Mouse (Mus musculus) heart, postnatal 25 days (tissue): Measurements from ENCODE around the gene Olfr847. TPM values are rescaled to one million over a fixed set of nuclear protein-coding genes. Genes with fewer than 3 reads are reported as not detected.

ENCODE experiments used
- DNase-seq: peaks from one replicate; pipeline ENCODE4 v3.0.0; 2022; ENCODE audit warnings: low spot score
- intact Hi-C: fragments of 180-260 bp; cut with DNase I; formaldehyde crosslinking; loops from one replicate; pipeline ENCODE4 v1.15.1; 2025
- total RNA-seq, 2 experiments: library from RNA; stranded (reverse); gene quantifications; 2 replicates each; pipeline ENCODE4 v1.2.3; 2021

Gene Olfr847
- total RNA-seq = not detected

GRCm38 (mm10) chr9:19378569-19378968 is at the start of gene Olfr847:
Gene Olfr847 (minus strand): TSS chr9:19378669.
- intact Hi-C loops = no loop called here
- DNase-seq = no peak

DNA sequence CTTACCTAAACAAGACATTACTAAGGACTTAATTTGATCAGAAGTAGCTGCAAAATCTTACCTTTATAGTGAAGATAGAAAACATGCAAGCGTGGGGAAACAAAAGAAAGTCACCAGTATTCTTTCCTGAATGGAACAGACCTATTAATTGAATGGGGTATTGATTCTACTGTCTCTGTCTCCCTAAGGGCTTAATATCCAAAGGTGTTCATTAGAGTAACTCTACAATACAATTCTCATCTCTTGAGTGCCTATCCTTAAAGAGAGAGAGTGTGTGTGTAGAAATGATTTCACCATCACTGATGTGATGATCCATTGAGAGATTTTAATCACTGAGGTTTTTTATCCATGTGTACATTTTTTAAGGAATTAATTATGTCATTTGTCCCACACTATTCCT is 14.6 kb downstream of the Olfr847 start, which contains the start of gene Olfr846:
Olfr846 (minus strand) TSS at position 101 of the 400 bp plus-strand sequence.
- no peak for DNase-seq
- intact Hi-C loops = no loop called here

- intact Hi-C loops = no loop called here
Observed at GRCm38 (mm10) chr9:19336157-19336556, 42.3 kb downstream of the Olfr847 start, which contains the start of gene Olfr845. Gene Olfr845 (plus strand): TSS chr9:19336457.

More at GRCm38 (mm10) chr9:19336157-19336556, 42.3 kb downstream of the Olfr847 start, which contains the start of gene Olfr845:
- no peak for DNase-seq

Other genes starting within 250 kb of the Olfr847 start
- gene Olfr837, start 242.4 kb downstream of the Olfr847 start, total RNA-seq = not detected
- not detected for gene Olfr839-ps1, start 201.4 kb downstream of the Olfr847 start, total RNA-seq
- not detected for gene Olfr843, start 126.7 kb downstream of the Olfr847 start, total RNA-seq
- not detected for gene Olfr844, start 62.3 kb downstream of the Olfr847 start, total RNA-seq
- not detected for gene Olfr845, start 42.2 kb downstream of the Olfr847 start, total RNA-seq
- gene Olfr846, start 14.7 kb downstream of the Olfr847 start, total RNA-seq = not detected
- not detected for gene Olfr849, start 61.6 kb upstream of the Olfr847 start, total RNA-seq
- not detected for gene Olfr850, start 99.6 kb upstream of the Olfr847 start, total RNA-seq
- gene Olfr851, start 114.6 kb upstream of the Olfr847 start, total RNA-seq = not detected
- gene Olfr853, start 162.4 kb upstream of the Olfr847 start, total RNA-seq = not detected
- not detected for gene Olfr854, start 188.7 kb upstream of the Olfr847 start, total RNA-seq
- not detected for gene Olfr855, start 203.9 kb upstream of the Olfr847 start, total RNA-seq
- 10 to 100 TPM; 13.4 to 14.6 TPM for gene Zfp317, start 243.4 kb upstream of the Olfr847 start, total RNA-seq